Mouse (Mus musculus): Measurements from ENCODE around the gene Rcor3.

The Rcor3 gene

DNA sequence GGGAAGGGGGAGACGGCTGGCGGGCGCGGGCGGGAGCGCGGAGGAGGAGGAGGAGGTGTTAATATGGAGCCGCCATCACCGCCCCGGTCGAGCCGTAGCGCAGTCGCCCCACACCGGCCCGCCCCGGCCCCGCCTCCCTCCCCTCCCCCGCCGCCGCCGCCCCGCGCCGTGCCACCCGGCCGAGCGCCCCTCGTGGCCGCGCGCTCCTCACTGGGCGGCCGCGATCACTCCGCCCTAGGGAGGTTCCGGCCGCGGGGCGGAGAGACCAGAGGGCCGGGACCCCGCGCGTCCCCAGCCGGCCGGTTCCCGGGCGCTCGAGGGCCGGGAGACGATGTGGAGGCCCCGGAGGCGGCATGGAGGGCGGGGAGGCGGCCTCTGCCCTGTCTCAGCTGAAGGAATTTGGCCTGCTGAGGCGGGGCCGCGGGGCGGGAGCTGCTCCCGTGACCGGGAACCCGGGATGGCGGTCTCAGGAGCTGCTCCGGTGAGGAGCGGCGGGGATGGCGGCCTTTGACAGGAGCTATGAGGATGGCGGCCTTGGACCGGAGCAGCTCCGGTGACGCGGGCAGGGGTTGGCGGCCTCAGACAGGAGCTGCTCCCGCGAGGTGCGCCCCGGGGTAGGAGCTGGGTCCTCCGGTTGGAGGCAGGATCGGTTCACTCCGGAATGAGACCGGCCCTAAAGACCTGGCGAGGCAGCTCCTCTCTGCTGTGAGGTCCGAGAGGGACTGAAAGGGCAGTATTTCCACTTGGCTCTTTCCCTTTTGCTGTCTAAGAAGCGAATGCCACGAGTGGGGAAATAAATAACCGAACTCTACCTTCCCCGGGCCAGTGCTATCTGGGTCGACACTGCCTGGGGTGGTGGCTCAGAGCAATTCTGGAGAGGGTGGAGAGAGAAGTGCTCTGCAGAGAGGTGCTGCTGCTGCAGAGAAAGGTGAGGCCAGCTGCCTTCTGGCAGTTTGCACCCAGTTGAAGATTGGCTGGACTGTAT lies at the start of gene Rcor3:
Gene Rcor3, minus strand, starts transcription at position 137 of the 985 bp plus-strand sequence.
- DNase-seq (ENCODE audit: low read depth, low spot score): peak; percentile 80

DNA sequence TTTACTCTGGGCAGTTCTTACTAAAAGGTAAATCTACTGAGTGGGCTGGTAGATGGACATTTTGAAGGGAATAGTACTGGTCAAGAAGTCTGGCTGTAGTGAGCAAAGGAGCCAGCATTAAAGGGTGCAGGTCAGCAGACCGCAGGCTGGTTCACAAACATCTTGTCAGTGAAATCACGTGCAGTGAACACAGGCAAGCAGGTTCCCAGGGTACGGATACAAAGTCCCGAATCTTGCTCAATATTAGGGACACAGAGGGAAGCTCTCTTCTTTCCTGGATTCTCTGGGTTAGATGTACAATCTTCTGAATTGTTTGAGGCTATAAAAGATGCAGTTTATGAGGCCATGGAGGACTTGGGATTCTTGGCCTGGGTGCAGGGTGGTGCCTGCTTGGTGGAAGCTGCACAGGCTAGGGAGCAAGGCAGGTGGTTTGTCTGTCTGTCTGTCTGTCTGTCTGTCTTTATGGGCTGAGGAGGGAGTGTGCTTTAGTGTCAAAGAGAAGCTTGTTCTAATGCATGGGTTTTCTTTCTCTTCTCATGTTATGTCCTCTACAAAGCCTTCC lies 43.9 kb upstream of the Rcor3 start:
- no peak for DNase-seq (ENCODE audit: low read depth, low spot score)

DNA sequence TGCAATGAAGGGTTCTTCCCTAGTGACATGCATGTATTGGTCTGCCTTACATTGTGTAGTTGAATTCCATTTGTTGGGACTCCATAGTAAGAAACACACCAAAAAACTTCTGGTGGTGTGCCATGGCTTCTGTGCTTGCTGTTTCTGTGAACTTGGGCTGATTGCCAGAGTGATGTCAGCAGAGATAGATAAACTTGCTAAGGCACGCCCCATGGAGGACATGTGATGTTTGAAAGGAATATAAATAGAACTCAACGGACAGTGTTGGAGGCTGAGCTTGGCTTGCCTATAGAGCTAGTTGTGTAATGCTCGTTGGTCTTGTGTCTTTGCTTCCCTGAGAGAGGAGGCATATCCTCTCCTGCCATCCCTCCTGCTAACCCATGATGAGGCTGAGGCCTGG lies 42.0 kb upstream of the Rcor3 start:
- DNase-seq (ENCODE audit: low read depth, low spot score): no peak

DNA sequence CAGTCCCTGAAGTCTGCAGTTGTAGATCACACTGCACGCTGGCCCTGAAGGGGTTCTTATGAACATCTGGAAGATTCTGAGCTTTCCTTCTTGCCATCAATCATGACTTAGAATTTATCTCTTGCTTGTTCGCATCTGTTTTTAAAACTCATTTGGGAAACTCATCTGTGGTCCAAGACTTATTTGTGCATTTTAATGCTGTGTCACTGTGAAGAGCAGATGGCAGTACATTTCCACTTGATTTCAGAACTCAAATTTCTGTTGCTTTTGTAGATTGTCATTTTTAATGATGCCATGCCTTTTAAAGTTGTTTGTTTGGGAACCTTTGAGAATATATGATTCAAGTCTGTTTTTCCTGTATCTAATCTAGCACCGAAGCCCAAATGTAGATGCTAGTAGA lies 33.6 kb upstream of the Rcor3 start:
- DNase-seq (ENCODE audit: low read depth, low spot score): no peak

DNA sequence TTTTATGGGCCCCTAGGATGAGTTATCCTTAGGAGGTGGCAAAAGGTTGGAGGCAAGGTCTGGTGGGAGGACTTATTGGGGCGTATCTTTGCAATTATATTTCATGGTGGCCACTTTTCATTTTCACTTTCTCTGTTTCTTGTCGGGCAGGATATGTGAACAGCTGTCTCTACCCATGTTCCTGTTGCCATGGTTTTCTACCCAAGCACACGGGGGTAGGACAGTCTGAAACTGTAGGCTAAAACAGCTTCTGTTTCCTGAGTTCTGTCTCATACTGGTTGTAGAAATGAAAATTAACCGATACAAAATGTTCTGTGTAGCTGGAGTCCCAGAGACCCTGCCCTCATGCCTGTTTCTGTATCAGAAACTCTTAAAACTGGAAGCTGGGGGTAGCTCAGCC lies 13.3 kb upstream of the Rcor3 start:
- DNase-seq (ENCODE audit: low read depth, low spot score): no peak

DNA sequence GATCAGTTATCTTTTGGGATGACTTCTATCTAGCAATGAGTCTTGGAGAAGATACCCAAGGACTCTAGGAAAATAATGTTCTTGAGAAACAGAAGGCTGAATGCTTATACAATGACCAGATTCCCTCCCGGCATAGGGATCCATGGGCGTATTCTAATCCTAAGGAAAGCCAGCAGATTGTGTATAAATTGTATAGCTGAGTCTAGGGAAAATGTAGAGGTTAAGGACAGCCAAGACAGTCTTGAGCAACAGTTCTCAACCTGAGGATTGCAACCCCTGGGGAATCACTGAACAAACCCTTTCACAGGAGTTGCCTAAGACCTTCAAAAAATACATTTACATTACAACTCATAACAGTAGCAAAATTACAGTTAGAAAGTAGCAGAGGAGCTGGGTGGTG lies 2.5 kb upstream of the Rcor3 start:
- DNase-seq (ENCODE audit: low read depth, low spot score): no peak

- DNase-seq (ENCODE audit: low read depth, low spot score): peak; percentile 50
These were observed 454 bp downstream of the Rcor3 start for GRCm38 (mm10) chr1:192137291-192137925.

DNA sequence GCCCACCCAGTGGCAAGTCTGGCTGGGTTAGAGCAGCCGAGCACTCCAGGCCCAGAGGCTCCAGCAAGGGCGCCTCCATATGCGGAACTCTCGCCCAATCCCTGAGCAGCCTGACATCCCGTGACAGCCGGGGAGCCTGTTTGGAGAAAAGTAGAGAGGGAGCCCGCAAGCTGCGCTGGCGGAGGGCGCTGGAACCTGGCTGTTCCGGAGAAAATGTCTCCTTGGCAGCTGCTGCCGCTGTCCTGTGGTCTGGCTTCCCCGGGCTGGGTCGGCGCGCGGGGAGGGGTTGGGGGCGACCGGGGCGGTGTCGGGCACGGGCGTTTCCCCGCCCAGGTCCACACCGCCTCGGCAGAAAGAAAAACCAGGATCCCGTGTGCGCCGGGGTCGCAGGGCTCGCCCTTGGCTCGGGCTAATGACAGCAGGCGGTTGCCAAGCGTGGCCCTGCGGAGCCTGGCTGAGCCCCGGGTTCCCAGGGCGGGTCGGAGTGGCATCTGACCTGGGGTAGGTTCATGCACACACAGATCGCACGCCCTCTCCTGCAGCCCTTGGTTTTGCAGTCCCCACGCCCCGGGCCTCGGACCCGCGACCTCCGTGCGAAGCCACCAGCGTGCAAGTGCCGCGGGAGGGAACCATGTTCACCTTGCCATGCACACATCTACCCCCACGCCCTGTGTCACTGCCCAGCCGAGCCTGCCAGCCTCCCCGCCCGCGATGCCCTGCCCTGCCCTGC lies 1.1 kb downstream of the Rcor3 start:
- peak; percentile 76 for DNase-seq (ENCODE audit: low read depth, low spot score)

GRCm38 (mm10) chr1:192130202-192130601 lies 7.7 kb downstream of the Rcor3 start:
- DNase-seq (ENCODE audit: low read depth, low spot score): no peak

GRCm38 (mm10) chr1:192128343-192128742 lies 9.5 kb downstream of the Rcor3 start:
- no peak for DNase-seq (ENCODE audit: low read depth, low spot score)

DNA sequence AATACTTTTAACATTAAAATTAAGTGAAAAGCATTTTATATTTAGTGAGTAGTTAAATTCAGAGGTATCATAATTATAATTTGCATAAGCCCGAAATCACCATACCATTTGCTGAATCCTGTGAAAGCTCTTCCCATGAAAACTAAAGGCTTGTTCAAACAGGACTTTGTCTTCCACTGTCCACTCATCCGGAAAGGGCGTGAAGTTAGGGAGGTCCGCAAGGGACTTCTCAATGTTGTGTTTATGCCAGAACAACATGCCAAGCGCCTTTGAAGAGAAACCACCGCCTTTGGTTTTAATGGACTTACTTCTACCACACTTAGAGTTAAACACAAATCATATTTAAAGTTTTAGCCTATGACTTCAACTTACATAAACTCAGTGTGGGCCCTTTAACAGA lies 12.1 kb downstream of the Rcor3 start:
- DNase-seq (ENCODE audit: low read depth, low spot score): no peak

GRCm38 (mm10) chr1:192116262-192116661 lies 21.6 kb downstream of the Rcor3 start:
- no peak for DNase-seq (ENCODE audit: low read depth, low spot score)

- DNase-seq (ENCODE audit: low read depth, low spot score): no peak
These were observed 22.5 kb downstream of the Rcor3 start for GRCm38 (mm10) chr1:192115378-192115777.

- DNase-seq (ENCODE audit: low read depth, low spot score): no peak
These were observed 28.7 kb downstream of the Rcor3 start for GRCm38 (mm10) chr1:192109169-192109568.

GRCm38 (mm10) chr1:192107352-192107751 lies 30.5 kb downstream of the Rcor3 start:
- DNase-seq (ENCODE audit: low read depth, low spot score): peak; percentile 80

DNA sequence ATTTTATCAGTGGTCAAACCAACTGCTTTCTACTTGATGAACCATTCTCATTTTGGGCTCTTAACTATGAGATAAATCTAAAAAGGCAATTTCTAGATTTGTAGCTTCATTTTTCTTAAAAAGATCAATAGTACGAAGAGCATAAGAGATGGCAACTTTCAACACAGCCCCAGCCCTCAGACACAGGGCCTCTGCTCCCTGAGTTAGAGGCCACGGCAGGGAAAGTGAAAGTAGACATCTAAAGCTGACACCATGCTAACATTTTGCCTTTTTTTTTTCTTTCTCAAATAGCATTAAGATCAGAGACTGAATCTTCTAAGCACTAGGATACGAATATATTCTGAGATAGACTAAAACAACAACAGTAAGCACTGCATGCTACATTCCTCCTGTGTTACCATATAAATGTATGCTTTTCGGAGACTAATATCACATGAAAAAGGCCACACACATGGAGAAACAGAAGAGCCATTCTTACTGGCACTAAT lies 31.9 kb downstream of the Rcor3 start:
- peak; percentile 62 for DNase-seq (ENCODE audit: low read depth, low spot score)

DNA sequence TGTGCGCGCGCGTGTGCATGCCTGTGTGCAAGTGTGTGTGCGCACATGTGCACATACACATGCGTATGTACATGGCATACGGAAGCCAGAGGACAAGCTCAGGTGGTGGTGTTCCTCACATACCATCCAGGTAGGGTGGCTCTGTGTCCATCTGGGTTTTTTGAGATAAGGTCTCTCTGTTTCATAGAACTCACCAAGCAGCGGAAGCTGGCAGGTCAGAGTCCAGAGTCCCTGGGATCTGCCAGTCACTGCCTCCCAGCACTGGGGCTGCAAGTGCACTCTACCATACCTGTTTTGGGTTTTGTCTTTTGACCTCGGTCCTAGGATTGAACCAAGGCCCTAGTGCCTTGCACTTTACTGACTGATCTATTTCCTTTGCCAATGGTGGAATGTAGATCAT lies 33.8 kb downstream of the Rcor3 start:
- DNase-seq (ENCODE audit: low read depth, low spot score): no peak

- no peak for DNase-seq (ENCODE audit: low read depth, low spot score)
These were observed 34.7 kb downstream of the Rcor3 start for GRCm38 (mm10) chr1:192103176-192103575.

GRCm38 (mm10) chr1:192101359-192101758 lies 36.5 kb downstream of the Rcor3 start:
- no peak for DNase-seq (ENCODE audit: low read depth, low spot score)

DNA sequence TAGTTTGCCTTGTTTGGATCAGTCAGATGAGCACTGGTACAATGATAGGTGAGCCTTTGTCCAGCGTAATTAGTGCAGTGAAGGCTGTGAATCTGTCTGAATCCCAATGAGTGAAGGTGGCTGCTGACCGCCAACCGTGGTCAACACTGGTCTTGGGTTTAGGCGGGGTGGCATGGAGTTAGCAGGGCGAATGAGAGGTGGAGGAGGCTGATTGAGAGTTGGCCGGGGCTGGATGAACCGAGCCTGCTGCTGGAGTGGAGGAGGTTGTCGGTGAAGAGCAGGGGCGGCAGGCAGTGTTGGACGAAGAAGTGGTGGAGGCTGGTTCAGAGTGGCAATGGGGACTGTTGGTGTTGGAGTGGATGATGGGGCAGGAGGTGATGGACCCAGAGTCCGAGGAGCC lies 37.1 kb downstream of the Rcor3 start:
- DNase-seq (ENCODE audit: low read depth, low spot score): no peak

DNA sequence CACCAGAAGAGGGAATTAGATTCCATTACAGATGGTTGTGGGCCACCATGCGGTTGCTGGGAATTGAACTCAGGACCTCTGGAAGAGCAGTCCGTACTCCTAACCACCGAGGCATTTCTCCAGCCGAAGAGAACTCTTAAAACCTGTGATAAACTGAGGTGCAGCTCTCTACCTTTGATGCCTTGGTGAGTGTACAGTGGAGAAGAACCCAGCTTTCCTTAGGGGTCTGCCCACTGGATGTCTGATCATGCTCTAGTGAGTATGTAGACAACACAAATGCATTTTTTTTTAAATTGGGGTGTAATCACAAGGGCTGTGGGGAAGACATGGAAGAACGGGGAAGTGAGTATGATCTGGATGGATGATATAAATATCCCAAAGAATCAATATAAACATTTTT lies 42.2 kb downstream of the Rcor3 start:
- no peak for DNase-seq (ENCODE audit: low read depth, low spot score)
